Mouse (Mus musculus) hindbrain, embryonic 14.5 days (tissue): ENCODE measurements around the gene Cenpv. TPM values are rescaled to one million over a fixed set of nuclear protein-coding genes. Genes with fewer than 3 reads are reported as not detected.
"Not testable (repeated sequence)": the region's sequence is repeated elsewhere in the genome, so short reads cannot be mapped to it uniquely, and the experiment has no call there.

Experiments
- ATAC-seq: fragments of 200-750 bp; cut with Nextera tagmentation; 2 replicates; pipeline ENCODE4 v1.8.0; 2017; ENCODE audit warnings: moderate number of reproducible peaks, mild to moderate bottlenecking, moderate TSS enrichment, moderate library complexity; ENCODE audit not compliant: low FRiP score
- DNase-seq: peaks from one replicate; pipeline ENCODE4 v3.0.0-alpha.2; 2015; ENCODE audit warnings: low spot score
- H3K27ac ChIP-seq: fragments of 300-500 bp; sonication (generic); 2 replicates; pipeline ENCODE4 v1.5.1; 2014; ENCODE audit warnings: mild to moderate bottlenecking, moderate library complexity
- H3K27me3 ChIP-seq: fragments of 300-500 bp; sonication (generic); 2 replicates; pipeline ENCODE4 v1.6.1; 2014; ENCODE audit warnings: mild to moderate bottlenecking, low read length, mixed read lengths; ENCODE audit not compliant: control insufficient read depth, insufficient read depth
- H3K36me3 ChIP-seq: fragments of 300-500 bp; sonication (generic); replicated peaks from 2 replicates; pipeline ENCODE4 v1.6.1; 2014; ENCODE audit not compliant: control insufficient read depth, insufficient read depth
- H3K4me1 ChIP-seq: fragments of 300-500 bp; sonication (generic); replicated peaks from 2 replicates; pipeline ENCODE4 v1.6.1; 2014; ENCODE audit warnings: antibody characterized with exemption, low read length, mixed read lengths; ENCODE audit not compliant: control insufficient read depth, insufficient read depth
- H3K4me2 ChIP-seq: fragments of 300-500 bp; sonication (generic); replicated peaks from 2 replicates; pipeline ENCODE4 v1.6.1; 2014; ENCODE audit warnings: mild to moderate bottlenecking, moderate library complexity
- H3K4me3 ChIP-seq: fragments of 300-500 bp; sonication (generic); replicated peaks from 2 replicates; pipeline ENCODE4 v1.5.1; 2014; ENCODE audit warnings: mild to moderate bottlenecking, low read length
- H3K9ac ChIP-seq: fragments of 300-500 bp; sonication (generic); 2 replicates; pipeline ENCODE4 v1.6.1; 2014
- H3K9me3 ChIP-seq: fragments of 300-500 bp; sonication (generic); 2 replicates; pipeline ENCODE4 v1.6.1; 2016; ENCODE audit warnings: low read length; ENCODE audit not compliant: control insufficient read depth
- WGBS: fragments of 180-500 bp; shearing (Covaris S2); extraction: QIAGEN DNeasy Blood & Tissue Kit; methylation state at CpG from one replicate; pipeline ENCODE4 v1.1.7; 2014; 5-methylcytosine and 5-hydroxymethylcytosine counted together
- polyA plus RNA-seq: library from polyadenylated mRNA; unstranded; fragments of >200 nt; fragmentation: Nextera tagmentation; extraction: Ambion mirVana; gene quantifications from 2 replicates; pipeline ENCODE4 v1.2.1, GENCODE M21; 2014

Gene Cenpv
- polyA plus RNA-seq, 1 experiment from 2014 or later, result 64.8 TPM

DNA sequence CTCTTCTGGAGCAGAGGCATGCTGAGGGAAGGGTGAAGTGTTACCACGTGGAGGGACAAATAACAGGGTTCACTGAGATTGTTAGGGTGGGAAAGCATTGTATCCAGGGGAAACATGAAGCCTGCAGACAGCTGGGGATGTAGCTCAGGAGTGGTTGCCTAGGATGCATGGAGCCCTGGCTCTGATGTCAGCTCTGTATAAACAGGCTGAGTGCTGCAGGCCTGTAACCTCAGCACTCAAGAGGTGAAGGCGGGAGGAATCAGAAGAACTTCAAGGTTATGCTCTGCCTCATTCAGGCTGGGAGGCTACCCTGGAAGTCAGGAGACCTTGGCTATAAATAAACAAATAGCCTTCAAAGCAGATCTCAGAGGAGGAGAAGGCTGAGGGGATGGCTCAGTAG, 20.1 kb downstream of the Cenpv start:
- H3K27ac ChIP-seq, result no peak overlapping the region
- H3K27me3 ChIP-seq, result no peaks in the 10 kb centered on the region
- H3K4me3 ChIP-seq, result no peak overlapping the region
- DNase-seq (no peak), ATAC-seq (no peak)
- no peaks in the 10 kb centered on the region for H3K4me1 ChIP-seq
- WGBS, result 25% methylated on average over 2 of the region's 2 CpGs
- peaks cover 2% of the 10 kb centered on the region for H3K36me3 ChIP-seq
- H3K4me2 ChIP-seq, result no peak overlapping the region
- no peak overlapping the region for H3K9ac ChIP-seq
- H3K9me3 ChIP-seq, result no peaks in the 10 kb centered on the region

GRCm38 (mm10) chr11:62513311-62513710, 25.8 kb downstream of the Cenpv start:
- no peaks in the 10 kb centered on the region for H3K9me3 ChIP-seq
- no peaks in the 10 kb centered on the region for H3K36me3 ChIP-seq
- H3K9ac ChIP-seq, result no peak overlapping the region
- DNase-seq (no peak), ATAC-seq (no peak)
- no peaks in the 10 kb centered on the region for H3K4me1 ChIP-seq
- no peaks in the 10 kb centered on the region for H3K27me3 ChIP-seq
- H3K4me3 ChIP-seq, result no peak overlapping the region
- WGBS, result 81% methylated on average over 6 of the region's 6 CpGs
- no peak overlapping the region for H3K4me2 ChIP-seq
- no peak overlapping the region for H3K27ac ChIP-seq

DNA sequence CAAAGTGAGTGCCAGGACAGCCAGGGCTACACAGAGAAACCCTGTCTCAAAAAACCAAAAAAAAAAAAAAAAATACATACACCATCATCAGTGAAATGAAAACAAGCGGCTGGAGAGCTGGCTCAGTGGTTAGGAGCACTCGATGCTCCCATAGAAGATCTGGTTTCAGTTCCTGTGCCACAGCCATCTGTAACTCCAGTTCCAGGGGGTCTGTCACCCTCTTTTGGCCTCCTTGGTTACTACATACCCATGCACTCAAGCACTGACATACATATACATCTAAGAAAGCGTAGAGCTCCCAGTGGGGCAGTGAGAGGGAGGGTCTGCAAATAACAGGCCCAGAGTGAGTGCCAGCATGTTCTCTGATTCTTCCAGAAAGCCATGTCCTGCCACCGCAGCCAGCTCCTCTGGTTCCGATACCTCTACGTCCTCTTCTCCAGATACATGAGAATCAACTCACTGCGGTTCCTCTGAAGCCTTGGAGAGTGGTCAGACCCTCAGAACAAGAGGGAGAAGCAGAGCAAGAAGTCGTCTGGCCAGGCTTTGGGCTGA, 26.5 kb downstream of the Cenpv start:
- WGBS, result 92% methylated on average over 8 of the region's 8 CpGs
- ATAC-seq, result no peak

DNA sequence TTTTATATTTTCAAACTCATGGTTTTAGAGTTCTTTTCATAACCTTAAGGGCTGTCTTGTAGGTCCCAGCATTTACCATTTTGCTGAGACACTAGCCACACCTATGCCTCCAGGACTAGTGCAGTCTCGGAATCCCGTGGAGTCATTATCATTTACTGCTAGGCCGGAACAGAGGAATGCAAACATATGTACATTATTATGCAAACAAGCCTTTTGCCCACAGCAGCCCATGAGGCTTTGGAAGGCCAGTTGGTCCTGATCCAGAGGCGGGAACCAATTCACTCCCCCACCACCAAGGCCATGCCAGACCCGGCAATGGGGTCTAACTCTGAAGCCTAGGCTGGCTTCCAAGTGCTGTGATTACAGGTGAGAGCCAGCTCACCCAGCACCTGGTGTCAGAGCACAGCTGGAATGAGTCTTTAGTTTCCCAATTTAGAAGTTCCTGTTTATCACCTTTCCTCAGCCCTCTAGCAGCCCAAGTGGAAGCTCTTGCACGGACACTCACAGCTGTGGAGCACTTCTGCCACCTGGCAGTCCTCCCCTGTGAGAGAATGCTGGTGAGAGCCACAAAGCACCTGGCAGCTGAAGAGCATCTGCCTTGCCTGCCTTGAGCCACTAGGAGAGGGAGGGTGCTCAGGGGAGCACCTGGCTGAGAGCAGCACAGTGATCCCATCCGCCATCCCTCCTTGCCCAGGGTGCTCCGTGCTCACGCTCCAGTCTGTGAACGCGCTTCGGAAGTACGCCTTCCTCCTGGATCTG, 27.4 kb downstream of the Cenpv start:
- Histone ChIP-seq H3K27me3 (no peaks in the 10 kb centered on the region), H3K27ac (no peak overlapping the region), H3K9me3 (no peaks in the 10 kb centered on the region), H3K36me3 (no peaks in the 10 kb centered on the region), H3K4me3 (no peak overlapping the region), H3K4me2 (no peak overlapping the region), H3K4me1 (no peaks in the 10 kb centered on the region), H3K9ac (no peak overlapping the region)
- WGBS, result 69% methylated on average over 13 of the region's 13 CpGs
- ATAC-seq, result no peak
- no peak for DNase-seq

More for the DNA sequence above, 26.5 kb downstream of the Cenpv start:
- H3K9ac ChIP-seq, result no peak overlapping the region
- H3K4me1 ChIP-seq, result no peaks in the 10 kb centered on the region
- no peak for DNase-seq
- no peak overlapping the region for H3K27ac ChIP-seq
- H3K9me3 ChIP-seq, result no peaks in the 10 kb centered on the region
- H3K36me3 ChIP-seq, result no peaks in the 10 kb centered on the region
- no peak overlapping the region for H3K4me2 ChIP-seq
- no peak overlapping the region for H3K4me3 ChIP-seq
- H3K27me3 ChIP-seq, result no peaks in the 10 kb centered on the region

DNA sequence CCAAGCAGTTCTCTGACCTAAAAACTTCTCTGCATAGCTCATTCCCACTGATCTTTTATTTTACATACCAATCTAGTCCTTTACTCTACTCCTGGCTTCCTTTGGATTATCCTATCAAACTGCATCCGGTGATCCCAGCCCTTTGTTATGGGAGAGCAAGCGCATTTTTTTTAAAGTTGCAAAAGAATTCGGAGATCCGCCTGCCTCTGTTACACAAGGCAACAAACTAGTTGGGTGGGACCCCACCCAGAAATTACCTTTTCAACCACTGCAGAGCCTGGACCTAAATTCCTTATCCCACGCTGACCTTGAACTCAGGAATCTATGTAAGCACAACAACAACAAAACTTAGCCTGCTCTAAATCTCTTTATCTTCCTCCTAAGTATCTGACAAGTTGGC, 28.1 kb downstream of the Cenpv start:
- no peaks in the 10 kb centered on the region for H3K4me1 ChIP-seq
- no peaks in the 10 kb centered on the region for H3K27me3 ChIP-seq
- H3K9ac ChIP-seq, result no peak overlapping the region
- ATAC-seq (no peak), DNase-seq (no peak)
- no peaks in the 10 kb centered on the region for H3K9me3 ChIP-seq
- 84% methylated on average over 5 of the region's 5 CpGs for WGBS
- no peaks in the 10 kb centered on the region for H3K36me3 ChIP-seq
- no peak overlapping the region for H3K4me3 ChIP-seq
- no peak overlapping the region for H3K27ac ChIP-seq
- H3K4me2 ChIP-seq, result no peak overlapping the region

DNA sequence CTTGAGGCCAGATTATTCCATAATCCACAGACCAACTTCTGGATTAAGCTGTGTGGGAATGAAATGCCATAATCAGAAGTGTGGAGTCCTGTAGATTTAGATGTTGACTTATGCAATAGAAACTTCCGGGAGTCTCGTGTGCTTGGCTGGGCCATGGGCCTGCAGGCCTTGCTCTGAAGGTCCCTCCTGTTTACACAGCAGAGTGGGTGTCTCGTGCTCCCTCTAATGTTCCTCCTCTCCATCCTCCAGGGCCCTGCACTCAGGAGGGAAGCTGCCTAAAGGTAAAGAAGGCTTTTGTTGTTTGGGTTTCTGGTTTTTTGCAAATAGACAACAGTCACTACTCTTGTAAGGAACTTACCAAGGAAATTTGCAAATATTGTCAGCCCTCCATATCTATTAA, 29.5 kb downstream of the Cenpv start:
- H3K9ac ChIP-seq, result no peak overlapping the region
- H3K27ac ChIP-seq, result no peak overlapping the region
- no peaks in the 10 kb centered on the region for H3K4me1 ChIP-seq
- no peaks in the 10 kb centered on the region for H3K27me3 ChIP-seq
- no peak overlapping the region for H3K4me2 ChIP-seq
- ATAC-seq, result no peak
- H3K4me3 ChIP-seq, result no peak overlapping the region
- DNase-seq, result no peak
- 87% methylated on average over 3 of the region's 3 CpGs for WGBS
- no peaks in the 10 kb centered on the region for H3K36me3 ChIP-seq
- no peaks in the 10 kb centered on the region for H3K9me3 ChIP-seq

DNA sequence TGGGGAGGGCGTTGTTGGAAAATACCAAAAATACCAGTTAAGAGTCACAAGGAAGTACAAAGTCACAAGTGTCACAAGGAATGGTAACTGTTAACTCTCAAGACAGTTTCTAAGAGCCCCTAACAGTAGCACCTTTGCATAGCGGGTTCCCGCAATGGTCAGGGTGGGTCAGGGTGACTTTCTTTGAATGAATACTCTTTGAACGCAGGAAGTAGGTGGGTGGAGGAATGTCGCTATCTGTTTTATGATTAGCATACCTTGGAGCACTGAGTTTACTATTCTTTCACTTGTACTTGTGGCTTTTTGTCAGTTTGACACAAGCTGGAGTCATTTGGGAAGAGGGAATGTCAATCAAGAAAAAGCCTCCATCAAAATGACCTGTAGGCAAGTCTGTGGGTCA, 30.2 kb downstream of the Cenpv start:
- H3K9ac ChIP-seq, H3K4me1 ChIP-seq, H3K4me3 ChIP-seq, H3K27me3 ChIP-seq, H3K4me2 ChIP-seq, DNase-seq, H3K9me3 ChIP-seq, H3K36me3 ChIP-seq, H3K27ac ChIP-seq, ATAC-seq: not testable (repeated sequence)
- 95% methylated on average over 5 of the region's 5 CpGs for WGBS

DNA sequence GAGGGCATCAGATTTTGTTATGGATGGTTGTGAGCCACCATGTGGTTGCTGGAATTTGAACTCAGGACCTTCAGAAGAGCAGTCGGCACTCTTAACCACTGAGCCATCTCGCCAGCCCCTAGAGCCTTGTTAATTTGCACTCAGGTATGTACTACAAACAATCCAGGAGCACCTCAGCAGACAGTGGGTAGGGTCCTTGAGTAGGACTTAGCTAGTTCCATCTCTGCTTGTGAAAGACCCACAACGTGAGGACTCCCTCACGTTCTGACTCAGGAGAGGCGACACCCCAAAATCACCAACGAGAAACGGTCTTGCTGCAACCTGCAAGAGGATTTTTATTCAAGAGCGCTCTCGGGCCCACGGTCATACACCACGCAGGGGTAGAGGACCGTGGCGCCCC, 30.7 kb downstream of the Cenpv start:
- WGBS, result 98% methylated on average over 13 of the region's 13 CpGs
- ATAC-seq, H3K9ac ChIP-seq, H3K27ac ChIP-seq, H3K27me3 ChIP-seq, H3K4me1 ChIP-seq, DNase-seq, H3K4me3 ChIP-seq, H3K9me3 ChIP-seq, H3K36me3 ChIP-seq, H3K4me2 ChIP-seq: not testable (repeated sequence)

DNA sequence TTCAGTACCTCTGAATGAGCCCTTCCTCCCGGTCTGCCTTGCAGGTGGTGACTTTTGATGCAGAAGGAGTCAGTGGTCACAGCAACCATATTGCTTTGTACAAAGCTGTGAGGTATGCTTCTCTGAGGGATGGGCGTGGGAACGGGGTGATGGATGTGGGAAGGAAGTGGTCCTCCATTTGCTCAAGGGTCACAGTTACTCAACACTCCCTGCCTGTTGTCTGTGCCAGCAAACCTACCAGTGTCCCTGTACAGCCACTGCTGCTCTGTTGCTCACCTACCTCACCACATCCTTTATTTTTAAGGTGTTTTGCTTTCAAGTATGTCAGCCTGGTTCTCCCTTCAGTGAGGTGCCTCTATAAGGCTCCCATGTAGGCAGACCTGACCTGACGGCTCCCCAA, 31.4 kb downstream of the Cenpv start:
- no peak for ATAC-seq
- no peaks in the 10 kb centered on the region for H3K36me3 ChIP-seq
- H3K27ac ChIP-seq, result no peak overlapping the region
- no peak for DNase-seq
- H3K4me3 ChIP-seq, result no peak overlapping the region
- WGBS, result 84% methylated on average over 4 of the region's 4 CpGs
- H3K4me2 ChIP-seq, result no peak overlapping the region
- H3K9me3 ChIP-seq, result no peaks in the 10 kb centered on the region
- no peaks in the 10 kb centered on the region for H3K4me1 ChIP-seq
- no peaks in the 10 kb centered on the region for H3K27me3 ChIP-seq
- H3K9ac ChIP-seq, result no peak overlapping the region
